Mouse (Mus musculus): ENCODE measurements around the gene Repin1.
A peak's percentile ranks its signal among the peaks of the same experiment; 100 is the strongest.

Repin1 gene

DNA sequence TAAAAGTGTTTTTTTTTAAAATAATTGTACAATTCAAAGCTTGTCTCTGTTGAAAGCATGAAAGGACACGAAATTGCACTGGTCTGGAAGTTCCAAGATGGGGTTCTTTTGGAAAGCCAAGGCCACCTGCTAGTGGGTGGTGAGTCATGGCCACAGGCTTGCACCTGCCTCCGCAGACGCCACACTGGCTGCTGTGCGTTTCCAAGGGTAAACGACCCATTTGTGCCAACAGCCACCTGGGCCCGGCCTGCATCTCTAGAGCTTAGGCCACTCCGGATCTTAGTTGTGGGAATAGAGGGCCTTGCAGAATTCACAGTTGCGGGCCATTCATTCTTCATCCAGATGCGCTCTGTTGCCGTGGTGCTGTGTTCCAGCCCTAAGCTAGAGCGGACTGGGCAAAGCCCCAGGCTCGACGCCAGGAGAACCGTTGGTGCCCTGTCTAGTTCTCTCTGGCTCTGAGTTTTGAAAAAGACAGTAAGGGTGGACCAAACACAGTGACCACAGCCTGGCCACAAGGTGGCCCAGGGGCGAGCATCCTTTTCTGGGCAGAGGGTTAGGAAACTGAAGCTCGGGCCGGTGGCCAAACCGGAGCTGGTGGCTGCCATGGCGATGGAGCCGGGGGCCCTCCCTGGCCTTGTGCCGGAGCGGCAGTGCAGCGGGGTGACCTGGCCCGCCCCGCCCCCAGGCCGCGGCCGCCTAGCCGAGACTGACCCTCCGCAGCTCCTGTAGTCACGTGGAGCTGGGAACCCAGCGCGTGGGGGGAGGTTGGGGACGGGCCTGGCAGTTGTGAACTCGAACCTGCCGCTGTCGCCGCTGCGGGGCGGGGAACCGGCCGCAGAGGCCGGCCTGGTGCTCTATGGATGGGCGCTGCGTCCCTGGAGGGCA is at the start of gene Repin1, which contains the start of gene Gm44965:
Repin1 (plus strand) TSS at position 726 of the 885 bp plus-strand sequence.
Gm44965 (plus strand) TSS at position 784 of the 885 bp plus-strand sequence.
- DNase-seq (ENCODE audit: low spot score) = peak; percentile 92

DNA sequence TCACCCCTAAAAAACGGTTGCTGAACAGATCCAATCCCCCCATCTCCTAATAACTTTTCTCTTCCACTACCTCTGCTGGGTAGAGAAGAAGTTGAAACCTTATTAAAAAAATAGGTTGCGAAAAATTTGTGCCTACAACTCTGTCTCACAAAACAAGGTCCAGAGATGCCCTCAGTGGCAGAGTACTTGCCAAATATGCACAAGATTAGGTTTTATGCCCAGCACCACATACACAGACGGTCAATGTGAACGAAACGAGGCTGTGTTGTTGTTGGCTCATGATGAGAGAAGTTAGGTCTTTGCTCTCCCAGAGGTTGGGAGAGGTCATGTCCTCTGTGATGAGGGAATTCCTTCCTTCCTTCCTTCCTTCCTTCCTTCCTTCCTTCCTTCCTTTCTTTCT is 48.4 kb upstream of the Repin1 start:
- no peak for DNase-seq (ENCODE audit: low spot score)

DNA sequence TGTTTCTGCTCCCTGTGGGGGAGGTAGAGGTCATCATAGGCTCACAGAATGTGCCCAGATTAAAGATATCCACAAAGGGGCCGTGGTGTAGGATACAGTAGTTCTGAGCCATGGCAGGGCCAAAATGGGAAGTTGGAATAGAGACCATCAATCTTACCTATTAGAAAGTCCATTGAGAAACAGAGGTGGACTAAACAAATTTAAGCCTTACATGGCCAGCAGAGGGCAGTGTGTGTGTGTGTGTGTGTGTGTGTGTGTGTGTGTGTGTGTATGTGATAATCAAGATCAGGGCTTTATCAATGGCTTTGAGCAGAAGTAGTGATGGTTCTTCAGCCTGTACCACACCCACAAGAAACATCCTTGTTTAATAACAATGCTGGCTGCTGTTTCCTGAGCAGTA is 47.4 kb upstream of the Repin1 start:
- no peak for DNase-seq (ENCODE audit: low spot score)

DNA sequence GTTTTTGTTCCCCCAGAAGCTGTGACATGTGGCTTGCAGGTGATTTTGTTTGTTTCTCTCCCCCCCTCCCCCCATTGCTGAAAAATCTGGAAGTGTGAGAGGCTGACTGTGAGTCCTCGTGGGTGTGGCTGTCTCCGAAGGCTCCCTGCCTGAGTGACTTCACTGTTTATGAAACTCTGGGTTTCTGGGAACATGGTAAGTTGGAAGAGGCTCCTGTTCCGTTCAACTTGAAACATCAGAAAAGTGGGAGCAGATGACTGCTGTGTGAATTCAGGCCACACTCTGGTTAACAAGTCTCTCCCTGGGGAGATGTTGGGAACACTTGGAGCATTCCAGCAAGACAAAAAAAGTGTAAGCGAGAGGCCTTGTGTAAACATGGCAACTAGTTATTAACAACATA is 46.8 kb upstream of the Repin1 start:
- DNase-seq (ENCODE audit: low spot score) = no peak

DNA sequence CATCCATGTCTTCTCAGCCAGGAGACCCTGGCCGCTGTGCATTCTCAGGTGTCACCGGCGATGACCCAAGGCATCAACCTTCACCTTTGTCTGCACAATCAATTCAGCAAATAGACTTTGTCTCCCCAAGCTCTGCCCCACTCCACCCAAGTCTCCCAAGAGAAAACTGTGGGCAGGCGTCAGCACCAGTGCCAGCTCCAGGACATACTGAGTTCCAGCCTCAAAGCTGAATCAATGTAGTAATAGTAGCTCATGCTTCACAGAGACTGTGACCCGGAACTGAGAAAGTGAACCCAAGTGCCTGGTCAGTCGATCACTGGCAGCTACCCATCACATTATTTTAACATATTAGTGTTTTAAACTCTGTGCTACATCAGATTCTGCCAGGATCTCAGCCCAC is 45.4 kb upstream of the Repin1 start:
- DNase-seq (ENCODE audit: low spot score) = no peak

DNA sequence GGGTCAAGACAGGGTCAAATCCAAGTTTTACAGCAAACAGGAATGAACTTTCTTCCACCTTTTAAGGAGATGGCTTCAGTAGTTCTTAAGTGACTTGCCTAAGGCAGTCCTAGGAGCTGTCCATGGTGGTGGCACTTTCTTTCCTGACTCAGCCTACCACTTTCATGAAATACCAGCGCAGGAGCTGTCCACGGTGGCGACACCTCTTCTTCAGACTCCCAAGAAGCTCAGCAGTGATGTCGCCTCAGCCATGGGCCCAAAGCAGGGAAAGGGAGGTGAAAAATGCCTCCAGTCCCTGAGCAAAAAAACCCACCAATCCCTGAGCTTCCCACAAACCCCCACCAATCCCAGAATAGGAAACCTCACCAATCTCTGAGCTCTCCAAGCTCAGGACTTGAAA is 40.8 kb upstream of the Repin1 start:
- no peak for DNase-seq (ENCODE audit: low spot score)

DNA sequence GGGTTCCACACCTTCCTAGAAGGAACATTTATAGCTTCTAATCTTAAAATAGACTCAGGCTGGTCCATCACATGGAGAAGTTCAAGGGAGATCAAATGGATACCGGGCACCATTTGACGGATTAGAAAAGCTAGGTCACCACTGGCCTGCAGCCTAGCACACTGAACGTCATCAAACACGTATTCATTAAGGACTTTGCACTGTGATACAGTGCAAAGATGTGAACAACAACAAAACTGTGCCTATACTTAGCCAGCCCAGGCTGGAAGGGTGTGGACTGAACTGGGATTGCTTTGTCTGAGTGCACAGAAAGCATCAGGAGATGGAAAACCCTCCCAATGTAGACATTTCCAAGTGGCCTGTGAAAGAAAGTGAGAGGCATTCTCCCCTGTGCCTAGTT is 39.9 kb upstream of the Repin1 start:
- no peak for DNase-seq (ENCODE audit: low spot score)

DNA sequence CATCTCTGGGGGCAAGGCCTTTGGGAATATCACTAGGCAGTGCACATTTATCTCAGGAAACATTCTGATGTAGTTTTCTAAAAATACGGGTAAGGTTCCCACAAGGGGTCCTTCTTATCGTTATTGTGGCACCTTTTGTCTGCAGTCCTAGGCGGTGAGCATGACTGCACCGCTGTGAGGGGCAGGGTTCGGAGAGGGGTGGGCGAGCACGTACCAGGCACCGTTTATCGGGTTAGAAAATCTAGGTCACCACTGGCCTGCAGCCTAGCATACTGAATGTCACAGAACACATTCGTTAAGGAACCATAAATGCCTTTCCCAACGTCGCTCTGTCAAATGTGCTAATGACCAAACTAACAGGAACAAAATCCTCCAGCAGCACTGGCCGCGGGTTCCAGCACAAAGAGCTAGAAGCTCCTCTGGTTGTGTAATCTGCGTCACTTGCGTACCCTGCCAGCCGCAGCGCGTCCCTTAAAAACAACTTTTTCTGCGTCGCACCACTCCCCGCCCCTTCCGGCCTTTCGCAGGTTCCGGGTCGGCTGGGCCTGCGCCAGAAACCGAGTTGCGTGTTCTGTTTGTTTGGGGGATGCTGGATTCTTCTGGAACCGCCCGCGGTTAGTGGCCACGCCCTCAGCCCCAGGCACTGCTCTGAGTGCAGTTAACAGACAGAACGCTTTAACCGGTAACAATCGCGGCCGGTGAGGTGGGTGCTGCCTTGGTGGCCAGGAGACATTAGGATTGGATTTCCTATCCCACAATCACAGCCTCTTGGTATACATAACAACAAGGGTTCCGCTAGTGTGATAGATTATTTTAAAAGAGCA is 39.2 kb upstream of the Repin1 start, which contains the start of gene Lrrc61:
Lrrc61 (plus strand) TSS at position 517 of the 824 bp plus-strand sequence.
- DNase-seq (ENCODE audit: low spot score) = peak; percentile 97

DNA sequence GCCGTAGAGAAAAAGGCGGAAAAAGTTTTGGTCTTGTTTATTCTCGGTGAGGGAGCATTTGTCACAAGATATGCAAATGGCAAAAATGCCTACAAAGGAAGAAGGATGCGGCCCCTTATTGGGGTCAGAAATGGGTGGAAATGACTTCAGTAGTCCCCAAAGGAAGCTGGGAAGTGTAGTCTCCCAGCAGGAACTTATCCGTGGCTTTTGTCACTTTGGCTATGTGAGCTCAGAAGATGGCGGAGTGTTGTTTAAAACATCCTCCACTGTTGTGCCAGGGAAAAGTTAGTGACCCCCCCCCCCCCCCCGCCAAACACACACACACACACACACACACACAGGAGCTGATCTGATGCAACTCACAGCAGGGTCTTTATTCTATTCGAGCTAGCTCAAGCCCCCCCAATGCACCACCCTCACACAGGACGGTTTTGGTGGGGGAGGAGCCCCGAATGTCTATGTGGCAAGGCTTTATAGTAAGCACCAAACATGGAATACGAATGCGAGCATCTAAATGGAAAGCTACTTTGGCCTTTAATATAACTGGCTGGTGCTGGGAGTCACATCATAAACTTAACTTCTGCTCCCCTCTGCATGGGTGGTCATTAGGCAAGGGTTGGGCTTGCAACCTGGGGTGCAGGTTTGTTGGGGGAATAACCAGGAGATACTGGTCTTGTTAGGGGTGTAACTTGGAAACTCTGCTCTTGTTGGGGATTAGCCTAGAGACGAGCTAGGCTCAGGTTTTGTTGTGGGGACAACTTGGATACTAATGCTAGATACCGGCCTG is 38.4 kb upstream of the Repin1 start:
- DNase-seq (ENCODE audit: low spot score) = no peak

DNA sequence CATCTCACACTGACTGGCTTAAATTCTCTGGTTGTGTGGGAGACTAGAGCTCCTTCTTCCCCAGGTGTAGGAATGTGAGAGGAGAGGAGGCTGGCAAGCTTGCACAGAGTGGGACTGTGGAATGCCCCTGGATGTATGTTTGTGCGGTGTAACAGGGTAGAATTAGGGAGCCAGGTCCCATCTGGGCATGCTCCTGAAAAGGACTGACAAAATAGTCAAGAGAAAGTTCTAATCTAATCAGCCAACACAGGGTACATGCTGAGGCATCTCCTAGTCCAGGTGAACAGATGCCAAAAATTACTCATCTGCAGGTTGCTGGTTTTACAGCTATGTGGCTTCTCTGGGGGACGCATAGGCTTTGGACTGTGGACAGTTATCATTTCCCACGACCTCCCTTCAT is 37.7 kb upstream of the Repin1 start:
- DNase-seq (ENCODE audit: low spot score) = no peak

DNA sequence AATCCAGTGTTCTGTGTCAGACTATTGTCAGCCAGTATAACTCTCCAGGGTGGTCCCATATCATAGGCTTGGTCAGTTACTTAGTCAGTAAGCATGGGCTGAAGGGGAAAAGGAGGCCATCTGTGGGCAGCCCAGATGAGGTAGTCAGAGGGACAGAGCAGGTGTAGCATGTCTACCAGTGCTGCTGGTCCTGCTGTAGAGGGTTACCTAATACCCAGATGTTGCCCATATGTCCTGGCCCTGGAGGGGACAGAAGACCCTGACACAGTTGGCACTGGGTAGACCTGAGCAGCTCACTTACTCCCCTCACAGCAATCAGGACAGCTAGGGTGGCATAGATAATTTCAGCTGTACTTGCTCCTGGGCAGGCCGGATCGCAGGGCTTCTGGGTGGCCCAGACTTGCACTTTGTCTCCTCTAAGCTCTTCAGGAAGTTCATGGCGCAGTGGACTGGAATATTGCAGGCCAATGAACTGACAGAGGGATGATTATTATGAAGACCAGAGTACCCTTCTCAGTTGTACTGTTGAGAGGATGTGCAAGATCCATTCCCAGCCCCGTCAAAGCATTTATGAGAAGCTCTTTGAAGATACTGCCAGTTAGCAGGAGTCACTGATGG is 27.9 kb upstream of the Repin1 start:
- DNase-seq (ENCODE audit: low spot score) = no peak

DNA sequence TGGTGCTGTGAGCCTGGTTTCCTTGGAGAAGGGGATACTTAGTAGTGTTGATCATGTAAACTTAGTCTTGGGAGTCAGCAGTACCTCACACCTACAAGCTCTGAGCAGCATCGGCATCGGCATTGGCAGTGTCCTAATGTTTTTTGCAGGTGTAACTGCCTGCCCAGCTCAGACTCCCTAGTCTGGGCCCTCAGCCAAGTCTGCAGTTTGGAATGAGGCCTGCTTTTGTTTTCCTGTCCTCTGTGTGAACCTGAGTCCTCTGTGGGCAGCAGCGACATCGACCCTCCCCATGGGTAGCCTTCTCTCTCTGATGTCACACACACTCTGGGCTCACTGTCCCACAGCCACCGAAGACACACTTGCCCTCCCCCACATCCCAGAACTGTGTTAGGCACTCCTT is 27.4 kb upstream of the Repin1 start:
- no peak for DNase-seq (ENCODE audit: low spot score)

DNA sequence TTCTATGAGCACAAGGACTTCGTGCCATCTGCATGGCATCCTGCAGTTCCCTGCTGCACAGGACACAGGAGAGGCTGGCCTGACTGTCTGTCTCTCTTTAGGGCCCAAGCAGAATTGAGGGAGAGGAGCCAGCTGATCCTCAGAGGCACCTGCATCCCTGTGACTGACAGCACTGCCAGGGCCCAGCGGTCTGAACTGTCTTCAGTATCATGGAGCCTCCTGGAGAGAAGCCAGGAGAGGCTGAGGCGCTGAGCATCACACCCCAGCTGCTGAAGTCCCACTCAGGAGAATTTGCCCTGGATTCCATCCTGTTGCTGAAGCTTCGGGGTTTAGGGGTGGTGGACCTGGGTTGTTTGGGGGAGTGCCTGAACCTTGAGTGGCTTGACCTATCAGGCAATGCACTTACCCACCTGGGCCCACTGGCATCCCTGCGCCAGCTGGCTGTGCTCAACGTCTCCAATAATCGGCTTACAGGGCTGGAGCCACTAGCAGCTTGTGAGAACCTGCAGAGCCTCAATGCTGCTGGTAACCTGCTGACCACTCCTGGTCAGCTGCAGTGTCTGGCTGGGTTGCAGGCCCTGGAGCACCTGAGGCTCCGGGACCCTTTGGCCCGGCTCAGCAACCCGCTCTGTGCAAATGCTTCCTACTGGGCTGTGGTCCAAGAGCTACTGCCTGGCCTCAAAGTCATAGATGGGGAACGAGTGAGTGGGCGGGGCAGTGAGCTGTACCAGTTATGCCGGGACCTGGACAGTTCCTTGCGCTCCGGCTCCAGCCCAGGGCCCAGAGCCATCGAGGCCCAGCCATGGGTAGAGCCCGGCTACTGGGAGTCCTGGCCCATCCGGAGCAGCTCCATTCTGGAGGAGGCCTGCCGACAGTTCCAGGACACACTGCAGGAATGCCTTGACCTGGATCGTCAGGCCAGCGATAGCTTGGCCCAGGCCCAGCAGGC is 25.4 kb upstream of the Repin1 start:
- DNase-seq (ENCODE audit: low spot score) = no peak

DNA sequence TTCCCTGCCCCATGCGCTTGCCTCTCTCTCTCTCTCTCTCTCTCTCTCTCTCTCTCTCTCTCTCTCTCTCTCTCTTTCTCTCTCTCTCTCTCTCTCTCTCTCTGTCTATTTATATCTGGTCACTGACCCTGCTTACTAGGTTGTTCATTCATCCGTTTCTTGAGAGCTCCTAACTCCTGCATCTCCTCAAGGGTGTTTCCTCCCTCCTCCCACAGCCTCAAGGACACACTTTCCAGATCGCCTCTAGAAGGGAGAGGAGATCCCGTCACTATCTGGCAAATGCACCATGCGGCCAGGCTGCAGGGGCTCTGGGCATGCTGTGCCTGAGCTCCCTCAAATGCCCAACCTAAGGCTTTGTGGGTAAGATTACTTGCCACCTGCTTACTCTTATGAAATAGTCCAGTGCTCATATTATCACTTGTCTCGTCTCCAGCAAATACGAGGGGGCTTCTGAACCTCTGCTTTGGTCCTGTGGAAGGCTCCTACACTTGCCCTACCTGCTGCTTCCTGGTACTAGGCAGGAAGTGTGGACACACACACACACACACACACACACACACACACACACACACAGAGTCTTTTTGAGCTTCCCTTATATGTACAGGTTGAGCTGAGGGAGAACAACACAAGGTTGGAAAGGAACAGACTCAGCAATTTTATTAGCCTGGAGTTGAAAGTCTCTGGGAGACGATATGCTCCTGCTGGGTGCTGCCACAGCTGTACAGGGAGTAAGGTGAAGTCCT is 24.4 kb upstream of the Repin1 start:
- no peak for DNase-seq (ENCODE audit: low spot score)

DNA sequence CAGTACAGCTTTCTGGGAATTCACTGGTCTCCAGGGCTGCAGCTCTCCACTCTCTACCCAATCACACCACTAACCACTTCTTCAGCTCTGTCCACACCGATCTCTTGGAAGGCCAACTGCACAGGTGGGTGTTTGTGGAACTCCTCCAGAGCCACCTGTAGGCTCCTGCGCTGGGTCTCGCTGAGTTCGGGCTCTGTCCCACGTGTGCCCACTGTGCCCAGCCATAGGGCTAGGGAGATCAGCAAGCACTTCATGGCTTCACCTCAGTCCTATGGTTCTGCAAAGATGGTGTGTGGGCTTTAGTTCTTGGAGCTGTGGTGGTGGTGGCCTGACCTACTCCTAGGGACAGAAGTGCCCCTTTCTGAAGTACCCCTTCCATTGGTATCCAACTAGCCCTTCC is 21.7 kb upstream of the Repin1 start:
- no peak for DNase-seq (ENCODE audit: low spot score)

DNA sequence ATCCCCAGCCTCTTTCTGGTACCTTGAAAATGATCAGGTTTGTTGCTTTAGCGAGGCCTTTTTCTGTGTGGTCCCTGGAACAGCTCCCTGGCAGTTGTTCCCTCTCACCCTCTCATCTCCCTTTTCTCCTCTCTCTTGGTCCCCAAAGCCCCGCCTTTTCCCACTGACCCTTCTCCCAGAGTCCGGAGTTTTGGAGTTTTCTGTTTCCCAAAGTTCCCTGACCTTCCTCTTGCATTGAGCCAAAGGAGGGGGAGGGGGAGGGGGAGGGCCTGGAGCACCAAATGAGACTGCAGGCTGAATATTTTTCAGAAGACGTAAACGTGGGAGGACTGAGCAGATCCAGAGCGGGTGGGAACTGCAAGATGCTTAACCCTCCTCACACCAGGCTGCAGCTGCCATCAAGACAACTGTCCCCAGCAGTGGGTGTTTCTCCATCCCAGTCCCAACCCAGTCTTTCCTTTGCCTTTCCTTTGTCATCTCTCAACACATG is 21.1 kb upstream of the Repin1 start, which contains the start of gene Rarres2:
Rarres2 (minus strand) TSS at position 218 of the 490 bp plus-strand sequence.
- DNase-seq (ENCODE audit: low spot score) = no peak

DNA sequence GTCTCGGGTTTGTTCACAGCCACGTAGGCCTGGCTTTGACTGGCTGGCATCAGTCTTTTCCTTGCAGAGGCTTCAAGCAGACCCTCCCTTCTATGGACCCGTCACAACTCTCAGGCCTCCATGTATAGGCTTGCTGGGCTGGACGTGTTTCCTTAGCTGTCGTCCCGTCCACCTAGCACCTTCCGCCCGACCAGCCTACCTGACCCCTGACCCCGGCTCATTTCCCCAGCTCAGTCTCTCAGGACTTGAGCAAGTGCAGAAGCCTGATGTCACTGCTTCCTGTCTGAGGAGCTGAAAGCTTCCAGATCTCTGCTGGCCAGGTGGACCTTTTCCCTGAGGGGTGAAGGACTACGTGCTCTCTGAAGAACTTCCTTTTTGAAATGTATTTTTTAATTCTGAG is 20.4 kb upstream of the Repin1 start:
- DNase-seq (ENCODE audit: low spot score) = no peak

DNA sequence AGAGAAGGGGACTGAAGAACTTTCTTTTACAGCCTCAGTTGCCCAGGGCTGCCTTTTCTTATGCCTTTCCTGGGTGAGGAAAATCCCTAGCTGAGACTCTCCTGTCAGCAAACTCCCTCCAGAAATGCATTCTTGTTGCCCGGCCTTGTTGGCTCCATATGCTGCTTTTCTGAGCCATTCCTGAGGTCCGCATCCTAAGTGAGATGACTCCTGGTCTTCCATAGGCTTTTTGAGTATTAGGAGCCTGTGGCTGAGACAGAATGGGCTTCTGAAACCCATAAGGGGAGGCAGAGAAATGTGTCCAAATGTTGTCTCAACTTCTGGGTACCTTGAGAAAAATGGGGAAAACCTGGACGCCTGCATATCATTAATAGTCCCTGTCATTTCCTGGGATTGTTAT is 19.7 kb upstream of the Repin1 start:
- DNase-seq (ENCODE audit: low spot score) = no peak

DNA sequence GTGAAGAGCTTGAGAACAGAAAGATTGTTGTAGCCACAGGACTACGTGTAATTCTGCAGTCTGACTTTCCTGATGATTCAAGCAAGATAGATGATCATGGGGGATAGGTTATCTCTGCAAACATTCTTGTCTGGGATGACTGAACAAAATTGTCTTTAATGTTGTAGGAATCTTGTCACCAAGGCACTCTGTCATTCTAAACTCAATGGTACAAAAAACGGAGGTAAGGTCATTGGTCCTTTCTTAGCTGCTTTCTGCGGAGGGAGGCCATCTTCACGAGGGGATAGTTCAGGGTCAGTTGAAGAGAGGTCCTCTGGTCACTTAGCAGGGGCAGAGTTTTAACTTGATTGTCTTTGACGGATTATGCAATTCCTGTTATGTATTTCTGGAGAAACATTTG is 14.9 kb upstream of the Repin1 start:
- DNase-seq (ENCODE audit: low spot score) = no peak

DNA sequence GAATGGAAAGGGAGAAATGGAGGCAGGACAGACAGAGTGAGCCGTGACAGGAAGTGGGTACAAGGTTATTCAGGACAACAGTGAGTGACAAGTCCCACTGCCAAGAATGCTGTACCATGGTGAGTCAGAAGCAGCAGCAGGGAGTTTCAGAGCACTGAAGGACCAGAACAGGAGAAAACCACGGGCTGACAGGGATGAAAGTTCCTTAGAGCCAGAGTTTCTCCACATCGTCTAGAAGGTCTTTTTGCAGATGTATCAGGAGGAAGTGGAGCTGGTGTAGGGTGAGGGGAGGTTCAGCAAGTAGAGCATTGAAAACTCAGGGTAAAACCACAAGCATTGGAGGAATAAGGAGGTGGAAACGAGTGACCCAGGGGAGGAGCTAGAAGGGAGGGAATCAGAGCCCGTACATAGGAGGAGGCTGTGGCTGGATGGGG is 14.5 kb upstream of the Repin1 start:
- no peak for DNase-seq (ENCODE audit: low spot score)

Data from ovary, postnatal 10 days (tissue).